Mouse (Mus musculus) MEL (cell line): ENCODE measurements at regions not wholly inside any gene's neighbourhood (a gene's known extent, or its start where the extent isn't known, plus 50 kb on each side); places are given as distances from the start of the nearest gene placed in this dataset.

Source experiments
- DNase-seq: peaks from one replicate; pipeline ENCODE4 v3.0.0; 2011; ENCODE audit warnings: low read depth, low spot score
- H3K27ac ChIP-seq: 2 replicates; pipeline ENCODE4 v1.5.1; 2012; ENCODE audit warnings: low read depth, mild to moderate bottlenecking, control low read depth, low read length, moderate library complexity; ENCODE audit not compliant: control insufficient read depth
- H3K27me3 ChIP-seq, 2 experiments: fragments of 150-350 bp in 1 of 2; sonication (generic) in 1 of 2; 2 replicates each; pipeline ENCODE4 v1.6.1; 2012; ENCODE audit warnings: low read length in 2 of 2, mild to moderate bottlenecking in 2 of 2, improper control_type of control experiment in 1 of 2, moderate library complexity in 1 of 2; ENCODE audit not compliant: insufficient read depth in 2 of 2, control insufficient read depth in 1 of 2
- H3K36me3 ChIP-seq, 2 experiments: 2 replicates each; pipeline ENCODE4 v1.6.1; 2012 to 2014; ENCODE audit warnings: low read length in 2 of 2, improper control_type of control experiment in 1 of 2, inconsistent platforms in 1 of 2, mild to moderate bottlenecking in 1 of 2; ENCODE audit not compliant: insufficient read depth in 2 of 2, control insufficient read depth in 1 of 2
- H3K4me1 ChIP-seq, 2 experiments: fragments of 150-350 bp in 1 of 2; sonication (generic) in 1 of 2; 2 replicates each; pipeline ENCODE4 v1.6.1; 2012; ENCODE audit warnings: low read length in 2 of 2, improper control_type of control experiment in 1 of 2, mild to moderate bottlenecking in 1 of 2; ENCODE audit not compliant: insufficient read depth in 2 of 2, control insufficient read depth in 1 of 2
- H3K4me3 ChIP-seq, 2 experiments: fragments of 150-350 bp in 1 of 2; sonication (generic) in 1 of 2; 2 replicates each; pipeline ENCODE4 v1.5.1; 2012; ENCODE audit warnings: low read depth in 2 of 2, low read length in 2 of 2, mild to moderate bottlenecking in 2 of 2, moderate library complexity in 2 of 2, control low read depth in 1 of 2, improper control_type of control experiment in 1 of 2; ENCODE audit not compliant: control insufficient read depth in 1 of 2, insufficient read depth in 1 of 2
- H3K79me2 ChIP-seq: 2 replicates; pipeline ENCODE4 v1.6.1; 2012; ENCODE audit warnings: mild to moderate bottlenecking, low read length, moderate library complexity; ENCODE audit not compliant: control insufficient read depth, poor library complexity, insufficient read depth
- H3K9ac ChIP-seq: 2 replicates; pipeline ENCODE4 v1.6.1; 2012; ENCODE audit warnings: low read depth, mild to moderate bottlenecking, control low read depth, low read length, moderate library complexity; ENCODE audit not compliant: control insufficient read depth, poor library complexity, severe bottlenecking
- H3K9me3 ChIP-seq: fragments of 150-350 bp; sonication (generic); replicated peaks from 2 replicates; pipeline ENCODE4 v1.6.1; 2012; ENCODE audit warnings: mild to moderate bottlenecking, low read length, improper control_type of control experiment, moderate library complexity; ENCODE audit not compliant: insufficient read depth
- CHD1 ChIP-seq: IDR thresholded peaks from 2 replicates; pipeline ENCODE4 v1.6.1; 2012; ENCODE audit warnings: low read depth, mild to moderate bottlenecking, inconsistent platforms, low read length, improper control_type of control experiment
- CHD2 ChIP-seq: IDR thresholded peaks from 2 replicates; pipeline ENCODE4 v1.6.1; 2011; ENCODE audit warnings: low read length, improper control_type of control experiment
- E2F4 ChIP-seq: IDR thresholded peaks from 2 replicates; pipeline ENCODE4 v1.6.1; 2011; ENCODE audit warnings: low read depth, low read length, improper control_type of control experiment, borderline replicate concordance
- ELF1 ChIP-seq: IDR thresholded peaks from 2 replicates; pipeline ENCODE4 v1.6.1; 2014; ENCODE audit warnings: low read depth, mild to moderate bottlenecking, inconsistent platforms, low read length, improper control_type of control experiment, moderate library complexity
- EP300 ChIP-seq, 2 experiments: IDR thresholded peaks; 2 replicates each; pipeline ENCODE4 v1.6.1; 2011; ENCODE audit warnings: improper control_type of control experiment in 2 of 2, low read length in 2 of 2, low read depth in 1 of 2, mild to moderate bottlenecking in 1 of 2
- ETS1 ChIP-seq: IDR thresholded peaks from 2 replicates; pipeline ENCODE4 v1.6.1; 2012; ENCODE audit warnings: low read depth, mild to moderate bottlenecking, inconsistent platforms, low read length, improper control_type of control experiment, moderate library complexity
- GATA1 ChIP-seq: IDR thresholded peaks from 2 replicates; pipeline ENCODE4 v1.6.1; 2011; ENCODE audit warnings: low read depth, low read length, improper control_type of control experiment
- HCFC1 ChIP-seq: IDR thresholded peaks from 2 replicates; pipeline ENCODE4 v1.6.1; 2012; ENCODE audit warnings: low read depth, mild to moderate bottlenecking, inconsistent platforms, low read length, improper control_type of control experiment, moderate library complexity
- MAFK ChIP-seq: IDR thresholded peaks from 2 replicates; pipeline ENCODE4 v1.6.1; 2011; ENCODE audit warnings: low read depth, mild to moderate bottlenecking, low read length, improper control_type of control experiment, borderline replicate concordance
- MAX ChIP-seq: IDR thresholded peaks from 2 replicates; pipeline ENCODE4 v1.6.1; 2011; ENCODE audit warnings: low read length, improper control_type of control experiment
- MAZ ChIP-seq: IDR thresholded peaks from 2 replicates; pipeline ENCODE4 v1.6.1; 2012; ENCODE audit warnings: low read depth, mild to moderate bottlenecking, inconsistent platforms, low read length, improper control_type of control experiment
- MEF2A ChIP-seq: IDR thresholded peaks from 2 replicates; pipeline ENCODE4 v1.6.1; 2014; ENCODE audit warnings: low read depth, mild to moderate bottlenecking, inconsistent platforms, low read length, improper control_type of control experiment; ENCODE audit not compliant: poor library complexity, insufficient replicate concordance, severe bottlenecking; ENCODE audit errors: extremely low read depth
- MXI1 ChIP-seq: IDR thresholded peaks from 2 replicates; pipeline ENCODE4 v1.6.1; 2011; ENCODE audit warnings: mild to moderate bottlenecking, low read depth, low read length, improper control_type of control experiment
- MYC ChIP-seq: IDR thresholded peaks from 2 replicates; pipeline ENCODE4 v1.6.1; 2011; ENCODE audit warnings: low read depth, mild to moderate bottlenecking, low read length, improper control_type of control experiment, moderate library complexity
- NELFE ChIP-seq: IDR thresholded peaks from 2 replicates; pipeline ENCODE4 v1.6.1; 2011; ENCODE audit warnings: low read depth, low read length, improper control_type of control experiment
- POLR2A ChIP-seq, 2 experiments: IDR thresholded peaks; 2 replicates each; pipeline ENCODE4 v1.6.1; 2011 to 2012; ENCODE audit warnings: low read length in 2 of 2, mild to moderate bottlenecking in 2 of 2, control low read depth in 1 of 2, improper control_type of control experiment in 1 of 2, low read depth in 1 of 2, moderate library complexity in 1 of 2; ENCODE audit not compliant: control insufficient read depth in 1 of 2, insufficient read depth in 1 of 2, poor library complexity in 1 of 2
- POLR2AphosphoS2 ChIP-seq: IDR thresholded peaks from 2 replicates; pipeline ENCODE4 v1.6.1; 2011; ENCODE audit warnings: low read length, improper control_type of control experiment
- POLR2AphosphoS5 ChIP-seq: IDR thresholded peaks from 2 replicates; pipeline ENCODE4 v1.6.1; 2012; ENCODE audit warnings: low read depth, borderline replicate concordance, mild to moderate bottlenecking, inconsistent platforms, low read length, moderate library complexity, mixed read lengths
- RAD21 ChIP-seq: IDR thresholded peaks from 2 replicates; pipeline ENCODE4 v1.6.1; 2011; ENCODE audit warnings: mild to moderate bottlenecking, low read depth, low read length, improper control_type of control experiment
- RCOR1 ChIP-seq: IDR thresholded peaks from 2 replicates; pipeline ENCODE4 v1.6.1; 2012; ENCODE audit warnings: low read depth, mild to moderate bottlenecking, inconsistent platforms, low read length, improper control_type of control experiment
- SMC3 ChIP-seq: IDR thresholded peaks from 2 replicates; pipeline ENCODE4 v1.6.1; 2011; ENCODE audit warnings: low read depth, low read length, improper control_type of control experiment
- TAL1 ChIP-seq: IDR thresholded peaks from 2 replicates; pipeline ENCODE4 v1.6.1; 2012; ENCODE audit warnings: mild to moderate bottlenecking, inconsistent platforms, low read length, moderate library complexity, mixed read lengths
- TBP ChIP-seq: IDR thresholded peaks from 2 replicates; pipeline ENCODE4 v1.8.0; 2011; ENCODE audit warnings: low read depth, low read length, improper control_type of control experiment
- TCF12 ChIP-seq: IDR thresholded peaks from 2 replicates; pipeline ENCODE4 v1.6.1; 2014; ENCODE audit warnings: low read depth, mild to moderate bottlenecking, inconsistent platforms, low read length, improper control_type of control experiment, moderate library complexity
- USF2 ChIP-seq, 2 experiments: IDR thresholded peaks; 2 replicates each; pipeline ENCODE4 v1.6.1; 2011 to 2012; ENCODE audit warnings: improper control_type of control experiment in 2 of 2, low read length in 2 of 2, borderline replicate concordance in 1 of 2, inconsistent platforms in 1 of 2, low read depth in 1 of 2, mild to moderate bottlenecking in 1 of 2; ENCODE audit not compliant: insufficient read depth in 1 of 2
- ZC3H11A ChIP-seq: IDR thresholded peaks from 2 replicates; pipeline ENCODE4 v1.6.1; 2012; ENCODE audit warnings: low read depth, mild to moderate bottlenecking, inconsistent platforms, low read length, improper control_type of control experiment
- ZMIZ1 ChIP-seq: IDR thresholded peaks from 2 replicates; pipeline ENCODE4 v1.6.1; 2012; ENCODE audit warnings: low read depth, mild to moderate bottlenecking, inconsistent platforms, low read length, improper control_type of control experiment, moderate library complexity
- ZNF384 ChIP-seq: IDR thresholded peaks from 2 replicates; pipeline ENCODE4 v1.6.1; 2012; ENCODE audit warnings: low read depth, mild to moderate bottlenecking, inconsistent platforms, low read length, improper control_type of control experiment

DNA sequence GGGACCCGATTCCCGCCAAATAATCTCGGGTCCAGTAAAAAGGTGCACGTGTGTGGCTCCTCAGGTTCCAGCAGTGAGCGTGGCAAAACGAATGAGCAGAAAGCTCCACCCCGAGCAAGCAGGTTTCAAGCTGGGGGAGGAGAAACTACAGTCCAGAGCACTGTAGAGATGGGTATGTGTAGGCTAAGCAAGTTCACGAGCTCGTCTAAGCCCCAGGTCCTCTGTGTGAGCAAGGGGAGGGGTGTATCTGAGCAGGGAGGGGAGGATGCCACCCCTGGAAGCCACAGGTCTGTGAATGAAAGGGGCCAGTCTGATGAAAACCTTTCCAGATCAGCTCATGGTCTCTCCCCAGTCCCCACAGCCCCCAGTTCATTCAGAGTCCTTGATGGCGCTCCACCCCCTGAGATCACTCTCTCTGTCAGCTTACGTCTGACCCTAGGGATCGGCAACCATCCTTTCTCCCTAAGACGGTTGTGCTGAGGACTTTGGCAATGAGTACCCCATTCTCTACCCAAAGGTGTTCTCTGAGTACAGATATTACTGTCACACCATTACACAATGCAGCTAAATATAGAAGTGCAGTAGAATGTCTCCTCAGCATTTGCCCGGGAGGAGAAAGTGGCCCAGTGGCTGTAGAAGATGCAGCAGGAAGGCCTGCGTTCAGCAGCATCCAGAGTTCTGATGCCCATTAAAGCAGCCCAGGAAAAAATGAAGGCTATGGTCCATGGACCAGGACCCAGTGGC lies 89.2 kb upstream of the Ubl3 start:
- no peaks in the 10 kb centered on the region for H3K27me3 ChIP-seq
- no peaks in the 10 kb centered on the region for H3K4me1 ChIP-seq
- no peak overlapping the region for H3K4me3 ChIP-seq
- no peak for DNase-seq
- no peak overlapping the region for H3K9ac ChIP-seq
- H3K79me2 ChIP-seq: no peaks in the 10 kb centered on the region
- no peaks in the 10 kb centered on the region for H3K36me3 ChIP-seq
- TF ChIP-seq POLR2A (IDR thresholded peaks at IDR 0.05; ENCODE audit: control insufficient read depth in 1 of 2, insufficient read depth in 1 of 2, low read depth in 1 of 2, low read length in 2 of 2, poor library complexity in 1 of 2) (no peak), ZC3H11A (no peak), SMC3 (no peak), E2F4 (no peak), MAX (no peak), RAD21 (no peak), ELF1 (no peak), MAZ (no peak), TBP (no peak), CHD2 (no peak), TCF12 (no peak), USF2 (IDR thresholded peaks at IDR 0.05; ENCODE audit: borderline replicate concordance in 1 of 2, insufficient read depth in 1 of 2, low read depth in 1 of 2, low read length in 2 of 2) (no peak), EP300 (IDR thresholded peaks at IDR 0.05; ENCODE audit: low read depth in 1 of 2, low read length in 2 of 2) (no peak), MYC (no peak), POLR2AphosphoS5 (no peak), ETS1 (no peak), ZMIZ1 (no peak), CHD1 (no peak), MEF2A (no peak)
- H3K27ac ChIP-seq: no peak overlapping the region
- H3K9me3 ChIP-seq: no peaks in the 10 kb centered on the region

DNA sequence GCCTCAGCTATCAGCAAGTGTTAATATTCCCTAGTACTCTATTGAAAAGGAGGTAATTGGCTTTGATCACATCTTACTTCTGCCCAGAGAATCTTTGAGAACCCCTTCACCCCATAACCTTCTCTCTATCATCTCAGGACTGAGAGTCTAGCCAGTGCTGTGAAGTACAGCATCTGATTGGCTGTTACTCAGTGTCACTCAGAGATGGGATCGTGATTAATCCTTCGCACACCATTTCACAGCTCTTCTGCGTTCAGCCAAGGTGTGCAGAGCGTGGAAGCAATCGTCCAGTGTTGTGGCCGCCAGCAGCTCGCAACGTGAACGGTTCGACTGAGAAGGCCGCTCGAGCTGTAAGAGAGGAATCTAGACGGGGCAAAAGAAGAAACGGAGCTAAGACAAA lies 87.9 kb upstream of the Ubl3 start:
- no peak overlapping the region for H3K9ac ChIP-seq
- H3K27me3 ChIP-seq: no peaks in the 10 kb centered on the region
- no peak overlapping the region for H3K4me3 ChIP-seq
- no peaks in the 10 kb centered on the region for H3K4me1 ChIP-seq
- no peaks in the 10 kb centered on the region for H3K79me2 ChIP-seq
- no peak overlapping the region for H3K27ac ChIP-seq
- TF ChIP-seq MYC (no peak), POLR2AphosphoS2 (no peak), ELF1 (no peak), NELFE (no peak), TCF12 (no peak), ZNF384 (no peak), RAD21 (no peak), GATA1 (no peak), TAL1 (no peak), MAFK (no peak), MXI1 (no peak), POLR2AphosphoS5 (no peak), ETS1 (no peak), RCOR1 (no peak), CHD1 (no peak), HCFC1 (no peak)
- no peaks in the 10 kb centered on the region for H3K9me3 ChIP-seq
- no peak for DNase-seq
- H3K36me3 ChIP-seq: no peaks in the 10 kb centered on the region
